Mouse (Mus musculus) inflammation-experienced regulatory T-cells (primary cell): Measurements from ENCODE around the gene Rpl35. TPM values are rescaled to one million over a fixed set of nuclear protein-coding genes. Genes with fewer than 3 reads are reported as not detected.

ENCODE experiments used
- polyA plus RNA-seq, 2 experiments: library from polyadenylated mRNA; unstranded; fragments of 100-300 nt; shearing (Covaris generic); gene quantifications; one replicate each; pipeline ENCODE4 v1.2.1; 2017

The Rpl35 gene
- polyA plus RNA-seq: 100 to 1,000 TPM; 351 to 416 TPM

DNA sequence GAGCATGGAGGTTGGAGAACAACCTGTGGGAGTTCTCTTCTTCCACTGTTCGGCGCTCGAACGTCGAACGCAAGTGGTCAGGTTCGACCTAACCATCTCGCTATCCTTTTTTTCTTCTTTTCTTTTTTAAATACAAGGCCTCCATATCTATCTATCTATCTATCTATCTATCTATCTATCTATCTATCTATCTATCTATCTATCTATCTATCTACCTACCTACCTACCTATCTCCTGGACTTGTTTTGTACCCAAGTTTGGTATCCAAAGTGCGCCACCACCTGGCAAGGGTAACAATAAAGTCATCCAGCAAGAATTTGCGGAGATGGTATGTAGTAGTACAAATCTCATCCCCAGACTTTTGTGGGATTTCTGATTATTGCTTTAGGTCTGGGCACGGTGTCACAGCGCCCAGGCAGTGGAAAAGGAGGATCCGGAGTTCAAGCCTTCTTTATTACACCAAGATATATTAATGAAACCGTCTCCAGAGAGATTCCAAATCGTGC, at the start of gene Rpl35:
TSS of gene Rpl35 (minus strand) at position 51 of the 506 bp plus-strand sequence.

DNA sequence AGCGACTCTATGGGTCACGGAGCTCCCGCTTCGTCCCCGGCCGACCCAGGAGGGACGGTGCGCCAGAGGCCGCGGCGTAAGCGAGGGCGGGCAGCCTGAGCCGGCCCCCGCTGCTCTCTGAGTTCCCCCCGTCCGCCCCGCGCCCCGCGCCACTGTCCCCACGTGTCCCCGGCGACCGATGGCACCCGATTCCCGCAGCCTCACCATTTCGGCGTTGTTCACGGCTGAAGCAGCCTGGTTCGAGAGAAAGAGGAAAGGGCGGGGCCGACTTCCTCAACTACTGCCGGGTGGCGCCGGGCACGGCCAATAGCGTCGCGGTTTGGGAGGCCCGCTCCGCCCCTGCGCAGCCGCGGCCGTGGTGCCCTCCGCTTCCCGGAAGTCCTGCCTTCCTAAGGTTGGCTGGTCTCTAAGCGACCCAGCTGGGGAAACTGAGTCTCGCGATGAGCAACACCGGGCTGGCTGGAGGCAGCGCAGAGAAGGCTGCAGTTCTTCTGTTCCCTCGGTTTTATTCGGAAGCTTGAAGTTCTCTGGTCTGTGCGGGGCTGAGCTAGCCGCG, 466 bp downstream of the Rpl35 start, which contains the start of gene Arpc5l:
TSS of gene Arpc5l (plus strand) at position 469 of the 556 bp plus-strand sequence.

DNA sequence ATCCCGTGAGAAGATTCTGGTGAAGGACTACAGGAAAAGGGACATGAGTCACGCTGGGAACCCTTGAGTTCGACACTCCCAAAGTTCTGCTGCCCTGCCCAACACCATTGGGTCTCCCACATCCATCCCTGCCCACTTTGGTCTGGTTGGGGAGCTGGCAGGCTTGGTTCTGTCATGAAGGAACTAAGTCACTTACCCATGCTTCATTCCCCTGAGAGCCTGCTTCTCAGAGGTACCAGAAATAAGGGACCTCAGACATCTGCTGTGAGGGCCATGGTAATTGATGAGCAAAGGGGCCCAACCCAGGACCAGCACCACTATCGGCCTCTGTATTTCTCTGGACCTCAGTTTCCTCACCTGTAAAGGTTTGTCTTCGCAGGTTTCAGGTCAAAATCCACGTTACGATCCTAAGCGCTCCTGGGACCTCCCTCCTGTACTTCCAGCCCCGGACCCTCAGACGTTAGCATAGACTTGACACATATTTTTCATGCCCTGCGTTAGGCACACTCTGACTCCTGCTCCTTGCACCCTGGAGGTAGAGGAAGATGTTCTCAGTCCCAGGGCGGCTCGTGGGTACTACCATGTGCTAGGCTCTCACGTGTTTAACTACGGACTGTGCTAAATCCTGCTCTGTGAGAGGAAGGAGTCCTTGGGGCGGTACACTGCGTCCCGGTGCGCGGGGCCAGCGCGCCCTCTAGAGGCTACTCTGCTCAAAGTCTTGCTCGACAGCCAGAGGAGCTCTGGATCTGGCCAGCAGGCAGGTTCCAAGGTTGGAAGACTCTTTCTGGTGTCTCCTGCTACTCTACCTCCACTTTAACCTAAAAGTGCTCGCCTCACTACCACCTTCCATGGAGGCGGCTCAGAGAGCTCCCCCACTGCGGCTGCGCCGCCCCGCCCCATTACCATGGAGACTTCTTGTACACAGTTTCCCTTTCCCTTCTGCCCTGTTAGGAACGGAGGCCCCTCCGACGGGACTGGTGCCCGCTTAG, 7.7 kb downstream of the Rpl35 start, which contains the start of gene Wdr38:
TSS of gene Wdr38 (plus strand) at position 91 of the 989 bp plus-strand sequence.

Other genes starting within 250 kb of the Rpl35 start
- gene Nr6a1, start 77.9 kb downstream of the Rpl35 start, polyA plus RNA-seq: 1 to 10 TPM in 1 of 2 experiments, under 1 TPM in 1; 0.58 to 1.8 TPM
- gene Olfml2a, start 73.6 kb downstream of the Rpl35 start, polyA plus RNA-seq: under 1 TPM; 0.04 to 0.72 TPM
- 1 to 10 TPM; 1.0 to 2.2 TPM for gene Wdr38, start 8.1 kb downstream of the Rpl35 start, polyA plus RNA-seq
- 100 to 1,000 TPM; 158 to 191 TPM for gene Arpc5l, start 276 bp downstream of the Rpl35 start, polyA plus RNA-seq
- gene Golga1, start 59.9 kb upstream of the Rpl35 start, polyA plus RNA-seq: 10 to 100 TPM; 36.6 to 40.3 TPM
- 10 to 100 TPM; 14.4 to 24.0 TPM for gene Scai, start 185.1 kb upstream of the Rpl35 start, polyA plus RNA-seq
- gene Ppp6c, start 220.8 kb upstream of the Rpl35 start, polyA plus RNA-seq: 100 to 1,000 TPM; 113 to 117 TPM